Mouse (Mus musculus) embryo, embryonic 11 days (tissue): ENCODE results near the gene Tppp2.

ENCODE experiments used
- DNase-seq: peaks from one replicate; pipeline ENCODE4 v3.0.0-alpha.2; 2015

Tppp2 gene

GRCm38 (mm10) chr14:51960316-51960715 lies 42.1 kb downstream of the Tppp2 start:
- DNase-seq, result no peak

- no peak for DNase-seq
These were observed 49.2 kb downstream of the Tppp2 start for GRCm38 (mm10) chr14:51967400-51967799.
